Mouse (Mus musculus) liver, embryonic 13.5 days (tissue): ENCODE data around the gene Naa50. TPM values are rescaled to one million over a fixed set of nuclear protein-coding genes. Genes with fewer than 3 reads are reported as not detected.
A peak's percentile ranks its signal among the peaks of the same experiment; 100 is the strongest.

Experiments used
- ATAC-seq: fragments of 200-750 bp; cut with Nextera tagmentation; 2 replicates; pipeline ENCODE4 v1.8.0; 2017; ENCODE audit warnings: low read depth, mild to moderate bottlenecking, moderate number of reproducible peaks, moderate library complexity
- DNase-seq: peaks from one replicate; pipeline ENCODE4 v3.0.0; 2022
- H3K27ac ChIP-seq: fragments of 300-500 bp; sonication (generic); 2 replicates; pipeline ENCODE4 v1.5.1; 2015; ENCODE audit warnings: moderate library complexity, mild to moderate bottlenecking, inconsistent platforms
- H3K27me3 ChIP-seq: fragments of 300-500 bp; sonication (generic); 2 replicates; pipeline ENCODE4 v1.6.1; 2015; ENCODE audit warnings: mild to moderate bottlenecking, inconsistent platforms
- H3K36me3 ChIP-seq: fragments of 300-500 bp; sonication (generic); 2 replicates; pipeline ENCODE4 v1.6.1; 2015; ENCODE audit warnings: mild to moderate bottlenecking, inconsistent platforms
- H3K4me1 ChIP-seq: fragments of 300-500 bp; sonication (generic); replicated peaks from 2 replicates; pipeline ENCODE4 v1.6.1; 2015; ENCODE audit warnings: inconsistent platforms
- H3K4me2 ChIP-seq: fragments of 300-500 bp; sonication (generic); 2 replicates; pipeline ENCODE4 v1.6.1; 2015; ENCODE audit warnings: inconsistent platforms, mild to moderate bottlenecking, moderate library complexity
- H3K4me3 ChIP-seq: fragments of 300-500 bp; sonication (generic); replicated peaks from 2 replicates; pipeline ENCODE4 v1.5.1; 2015; ENCODE audit warnings: mild to moderate bottlenecking, inconsistent platforms
- H3K9ac ChIP-seq: fragments of 300-500 bp; sonication (generic); 2 replicates; pipeline ENCODE4 v1.6.1; 2015; ENCODE audit warnings: mild to moderate bottlenecking, inconsistent platforms
- H3K9me3 ChIP-seq: fragments of 300-500 bp; sonication (generic); replicated peaks from 2 replicates; pipeline ENCODE4 v1.6.1; 2016; ENCODE audit warnings: inconsistent platforms
- WGBS: fragments of 180-500 bp; shearing (Covaris S2); methylation state at CpG from one replicate; pipeline ENCODE4 v1.1.7; 2015; ENCODE audit not compliant: insufficient replicate concordance; 5-methylcytosine and 5-hydroxymethylcytosine counted together
- polyA plus RNA-seq: library from polyadenylated mRNA; unstranded; fragments of >200 nt; fragmentation: Nextera tagmentation; extraction: Ambion mirVana; gene quantifications from 2 replicates; pipeline ENCODE4 v1.2.1, GENCODE M21; 2015

The Naa50 gene
- polyA plus RNA-seq, 1 experiment from 2014 or later = 98.5 TPM

DNA sequence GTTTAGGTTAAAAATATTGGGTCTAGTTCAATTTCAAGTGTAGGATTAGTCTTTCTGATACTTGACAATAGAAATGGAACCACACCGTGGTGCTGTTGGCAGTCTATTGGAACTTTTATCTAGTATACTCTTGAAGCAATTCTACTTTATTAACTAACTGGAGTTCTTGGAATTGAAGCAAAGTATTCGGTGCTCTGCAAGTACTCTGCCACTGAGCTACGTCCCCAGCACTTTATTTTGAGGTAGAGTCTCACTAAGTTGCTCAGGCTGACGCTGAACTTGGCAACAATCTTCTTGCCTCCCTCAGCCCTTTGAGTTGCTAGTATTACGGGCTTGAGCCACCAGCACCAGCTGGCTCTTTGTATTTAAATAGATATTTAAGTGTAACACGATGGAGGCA is 1.9 kb downstream of the Naa50 start:
- Histone ChIP-seq H3K9me3 (no peaks in the 10 kb centered on the region), H3K9ac (peak overlapping the region; percentile 96), H3K36me3 (no peaks in the 10 kb centered on the region), H3K4me3 (peak overlapping the region; percentile 97), H3K27ac (peak overlapping the region; percentile 51), H3K4me1 (peaks cover 42% of the 10 kb centered on the region), H3K27me3 (no peaks in the 10 kb centered on the region), H3K4me2 (peak overlapping the region; percentile 98)
- ATAC-seq (no peak), DNase-seq (no peak)
- WGBS = 39% methylated on average over 6 of the region's 6 CpGs

DNA sequence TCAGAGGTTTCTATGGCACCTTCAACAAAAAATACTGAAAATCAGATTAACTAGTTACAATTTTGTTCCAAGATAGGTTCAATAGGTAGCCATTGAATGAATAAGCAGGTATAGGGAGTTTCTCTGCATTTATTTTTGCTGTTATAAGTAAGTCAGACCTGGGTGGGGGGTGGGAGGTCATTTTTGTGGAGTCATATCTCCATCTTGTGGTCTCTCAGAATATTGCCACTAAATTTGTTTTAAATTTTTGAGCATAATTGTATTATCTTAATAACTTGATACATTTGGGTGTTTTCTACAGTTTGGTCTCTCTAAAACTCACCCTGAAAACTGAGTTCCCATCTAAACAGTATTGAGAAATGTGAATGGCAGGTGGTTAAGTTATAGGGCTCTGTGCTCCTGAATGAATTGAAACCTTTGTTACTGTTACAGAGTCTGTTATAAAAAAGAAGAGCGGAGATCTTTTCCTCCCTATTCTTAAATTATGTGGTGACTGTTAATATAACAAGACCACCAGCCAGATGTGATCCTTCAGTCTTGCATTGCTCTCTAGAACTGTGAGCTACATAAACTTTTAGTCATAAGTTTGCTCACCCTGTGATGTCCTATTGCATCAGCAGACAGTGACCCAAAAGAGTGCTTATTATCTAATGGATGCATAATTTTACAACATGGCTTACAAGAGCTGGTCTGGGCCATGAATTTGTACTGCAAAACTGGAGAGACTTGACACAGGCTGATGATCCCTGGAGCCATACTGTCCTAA is 9.6 kb downstream of the Naa50 start:
- Histone ChIP-seq H3K27me3 (no peaks in the 10 kb centered on the region), H3K36me3 (no peaks in the 10 kb centered on the region), H3K27ac (no peak overlapping the region), H3K4me1 (peaks cover 22% of the 10 kb centered on the region), H3K4me3 (no peak overlapping the region), H3K4me2 (no peak overlapping the region), H3K9me3 (no peaks in the 10 kb centered on the region), H3K9ac (no peak overlapping the region)
- WGBS = 85% methylated on average over 1 of the region's 1 CpGs
- no peak for ATAC-seq
- no peak for DNase-seq

DNA sequence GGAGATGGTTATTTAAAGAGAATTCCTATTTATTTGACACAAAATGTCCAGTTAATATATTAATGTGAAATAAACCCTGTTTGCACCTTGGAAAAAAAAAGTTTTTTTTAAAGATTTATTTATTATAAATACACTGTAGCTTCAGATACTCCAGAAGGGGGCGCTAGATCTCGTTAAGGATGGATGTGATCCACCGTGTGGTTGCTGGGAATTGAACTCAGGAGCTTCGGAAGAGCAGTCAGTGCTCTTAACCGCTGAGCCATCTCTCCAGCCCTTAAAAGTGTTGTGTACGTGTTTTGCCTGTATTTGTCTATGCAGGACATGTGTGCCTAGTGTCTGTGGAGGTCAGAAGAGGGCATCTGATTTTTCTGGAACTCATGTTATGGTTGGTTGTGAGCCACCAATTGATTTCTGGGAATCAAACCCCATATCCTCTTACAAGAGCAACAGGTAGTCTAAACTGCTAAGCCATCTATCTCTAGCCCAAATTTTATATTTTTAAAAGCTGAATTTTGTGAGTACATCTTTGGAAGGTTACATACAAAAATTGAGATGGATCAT is 14.9 kb downstream of the Naa50 start:
- Histone ChIP-seq H3K4me1 (peaks cover 24% of the 10 kb centered on the region), H3K4me3 (no peak overlapping the region), H3K27me3 (no peaks in the 10 kb centered on the region), H3K9ac (no peak overlapping the region), H3K36me3 (peaks cover 21% of the 10 kb centered on the region), H3K4me2 (no peak overlapping the region), H3K27ac (no peak overlapping the region), H3K9me3 (no peaks in the 10 kb centered on the region)
- 49% methylated on average over 6 of the region's 6 CpGs for WGBS
- DNase-seq (no peak), ATAC-seq (no peak)

DNA sequence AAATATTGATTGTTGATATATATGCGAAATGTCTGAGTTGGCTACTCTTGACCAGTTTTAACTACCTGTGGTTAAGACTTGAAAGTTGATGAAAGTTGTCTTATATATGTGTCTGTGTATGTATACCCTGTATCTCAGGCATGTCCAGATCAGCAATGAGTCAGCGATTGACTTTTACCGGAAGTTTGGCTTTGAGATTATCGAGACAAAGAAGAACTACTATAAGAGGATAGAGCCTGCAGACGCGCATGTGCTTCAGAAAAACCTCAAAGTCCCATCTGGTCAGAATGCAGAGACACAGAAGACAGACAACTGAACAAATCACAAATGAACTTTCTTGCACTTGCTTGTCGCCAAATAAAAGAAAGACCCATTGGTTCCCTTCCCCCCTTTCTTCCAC is 19.7 kb downstream of the Naa50 start:
- H3K36me3 ChIP-seq = peaks cover 27% of the 10 kb centered on the region
- WGBS = 42% methylated on average over 7 of the region's 7 CpGs
- H3K4me1 ChIP-seq = peaks cover 13% of the 10 kb centered on the region
- DNase-seq = no peak
- no peak overlapping the region for H3K4me2 ChIP-seq
- H3K27me3 ChIP-seq = no peaks in the 10 kb centered on the region
- H3K27ac ChIP-seq = no peak overlapping the region
- no peak overlapping the region for H3K4me3 ChIP-seq
- no peak overlapping the region for H3K9ac ChIP-seq
- no peaks in the 10 kb centered on the region for H3K9me3 ChIP-seq
- ATAC-seq = no peak

- H3K36me3 ChIP-seq = peaks cover 13% of the 10 kb centered on the region
- 77% methylated on average over 2 of the region's 2 CpGs for WGBS
- DNase-seq (no peak), ATAC-seq (no peak)
- no peaks in the 10 kb centered on the region for H3K9me3 ChIP-seq
- H3K4me3 ChIP-seq = no peak overlapping the region
- no peak overlapping the region for H3K4me2 ChIP-seq
- no peak overlapping the region for H3K27ac ChIP-seq
- no peak overlapping the region for H3K9ac ChIP-seq
- H3K4me1 ChIP-seq = peaks cover 6% of the 10 kb centered on the region; the same call in 1 of the 2 replicates
- H3K27me3 ChIP-seq = no peaks in the 10 kb centered on the region
Observed at GRCm38 (mm10) chr16:44163831-44164230, 24.2 kb downstream of the Naa50 start.

GRCm38 (mm10) chr16:44165182-44165581 is 25.6 kb downstream of the Naa50 start:
- ATAC-seq (peak; percentile 51), DNase-seq (no peak)
- H3K4me2 ChIP-seq = no peak overlapping the region
- H3K9me3 ChIP-seq = no peaks in the 10 kb centered on the region
- H3K4me3 ChIP-seq = no peak overlapping the region
- H3K9ac ChIP-seq = no peak overlapping the region
- WGBS = 51% methylated on average over 3 of the region's 3 CpGs
- H3K27me3 ChIP-seq = no peaks in the 10 kb centered on the region
- H3K4me1 ChIP-seq = 0 out of 2 replicates have a peak, but pooled peaks cover 3% of the 10 kb centered on the region
- no peak overlapping the region for H3K27ac ChIP-seq
- H3K36me3 ChIP-seq = peaks cover 2% of the 10 kb centered on the region

DNA sequence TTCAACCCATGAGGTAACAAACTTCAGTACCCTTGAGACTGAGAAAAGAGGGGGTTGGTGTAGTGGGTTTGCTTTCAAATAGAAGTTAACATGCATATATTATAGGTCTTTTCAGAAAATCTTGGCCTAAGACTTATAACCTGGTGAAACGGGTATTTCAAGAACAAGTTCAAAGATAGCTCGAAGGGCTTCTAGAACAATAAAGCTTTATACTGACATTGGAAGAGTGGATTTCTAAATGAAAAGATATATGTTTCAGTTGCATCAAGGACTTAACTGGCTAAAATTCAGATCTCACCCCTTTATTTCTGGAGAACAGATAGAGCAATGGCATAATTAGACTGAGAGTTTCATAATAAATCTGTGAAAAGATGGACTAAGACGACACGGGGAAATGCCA is 29.4 kb downstream of the Naa50 start:
- no peak overlapping the region for H3K9ac ChIP-seq
- no peak for DNase-seq
- H3K4me3 ChIP-seq = no peak overlapping the region
- H3K9me3 ChIP-seq = no peaks in the 10 kb centered on the region
- H3K4me2 ChIP-seq = no peak overlapping the region
- H3K27me3 ChIP-seq = no peaks in the 10 kb centered on the region
- H3K36me3 ChIP-seq = no peaks in the 10 kb centered on the region
- ATAC-seq = no peak
- WGBS = 75% methylated on average over 4 of the region's 4 CpGs
- H3K4me1 ChIP-seq = peaks cover 11% of the 10 kb centered on the region
- no peak overlapping the region for H3K27ac ChIP-seq

DNA sequence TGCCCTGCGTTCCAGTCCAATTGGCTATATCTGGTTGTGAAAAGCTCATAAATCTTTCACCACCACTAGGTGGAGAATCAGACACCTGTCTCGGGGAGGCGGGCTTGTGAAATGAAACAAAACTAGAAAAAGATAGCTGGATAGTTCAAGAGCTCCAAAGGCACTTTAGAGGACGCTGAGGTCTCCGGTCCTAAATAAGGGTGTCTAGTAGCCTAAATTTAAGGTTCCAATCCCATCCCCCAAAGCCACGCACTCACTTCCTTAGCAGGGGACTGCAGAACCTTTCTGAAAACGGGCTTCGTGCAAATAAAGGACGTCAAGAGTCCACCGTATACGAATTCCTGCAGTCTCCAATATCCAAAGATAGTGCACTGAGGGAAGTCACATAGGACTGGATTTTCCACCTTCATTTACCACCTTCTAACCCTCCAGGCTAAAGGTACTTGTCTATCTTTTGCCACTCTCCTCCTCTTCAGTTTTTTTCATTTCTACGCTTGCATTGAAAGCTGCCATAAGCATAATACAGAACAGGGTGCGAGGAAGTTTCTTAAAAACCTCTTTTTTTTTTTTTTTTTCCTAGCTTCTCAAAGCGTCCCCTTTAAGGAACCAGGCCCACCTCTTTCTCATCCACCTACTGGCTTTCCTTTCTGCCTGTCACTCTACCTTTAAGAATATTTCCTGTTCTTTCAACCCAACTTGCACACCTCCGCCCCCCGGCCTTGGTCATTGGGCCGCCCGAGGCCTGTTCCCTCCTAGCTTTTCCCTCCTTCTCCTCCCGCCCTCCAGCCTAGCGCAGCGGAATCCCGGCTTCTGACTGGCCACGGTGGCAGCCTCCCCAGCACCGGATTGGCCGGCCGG is 32.9 kb downstream of the Naa50 start:
- peak overlapping the region; percentile 93 for H3K27ac ChIP-seq
- WGBS = under 1% methylated on average over 26 of the region's 26 CpGs
- ATAC-seq = peak; percentile 98

GRCm38 (mm10) chr16:44173155-44173941 is 33.7 kb downstream of the Naa50 start, which contains the start of gene Usf3:
Gene Usf3, plus strand, starts transcription at chr16:44173246.
- peak within 1 kb of the TSS; percentile 99 for H3K4me3 ChIP-seq
- H3K9ac ChIP-seq = peak within 1 kb of the TSS; percentile 98
- peak within 1 kb of the TSS; percentile 93 for H3K27ac ChIP-seq
- DNase-seq (peak; percentile 46), ATAC-seq (peak; percentile 56)
- peak within 1 kb of the TSS; percentile 84 for H3K4me2 ChIP-seq
- WGBS = under 1% methylated on average over 63 of the region's 77 CpGs
- no peaks in the 10 kb centered on the region for H3K36me3 ChIP-seq
- H3K4me1 ChIP-seq = peaks cover 48% of the 10 kb centered on the region
- H3K27me3 ChIP-seq = no peaks in the 10 kb centered on the region
- no peaks in the 10 kb centered on the region for H3K9me3 ChIP-seq

More for the DNA sequence above, 32.9 kb downstream of the Naa50 start:
- Histone ChIP-seq H3K4me1 (peaks cover 43% of the 10 kb centered on the region), H3K4me3 (peak overlapping the region; percentile 99), H3K36me3 (no peaks in the 10 kb centered on the region), H3K9me3 (no peaks in the 10 kb centered on the region), H3K4me2 (peak overlapping the region; percentile 84), H3K27me3 (no peaks in the 10 kb centered on the region), H3K9ac (peak overlapping the region; percentile 98)
- peak; percentile 99 for DNase-seq

DNA sequence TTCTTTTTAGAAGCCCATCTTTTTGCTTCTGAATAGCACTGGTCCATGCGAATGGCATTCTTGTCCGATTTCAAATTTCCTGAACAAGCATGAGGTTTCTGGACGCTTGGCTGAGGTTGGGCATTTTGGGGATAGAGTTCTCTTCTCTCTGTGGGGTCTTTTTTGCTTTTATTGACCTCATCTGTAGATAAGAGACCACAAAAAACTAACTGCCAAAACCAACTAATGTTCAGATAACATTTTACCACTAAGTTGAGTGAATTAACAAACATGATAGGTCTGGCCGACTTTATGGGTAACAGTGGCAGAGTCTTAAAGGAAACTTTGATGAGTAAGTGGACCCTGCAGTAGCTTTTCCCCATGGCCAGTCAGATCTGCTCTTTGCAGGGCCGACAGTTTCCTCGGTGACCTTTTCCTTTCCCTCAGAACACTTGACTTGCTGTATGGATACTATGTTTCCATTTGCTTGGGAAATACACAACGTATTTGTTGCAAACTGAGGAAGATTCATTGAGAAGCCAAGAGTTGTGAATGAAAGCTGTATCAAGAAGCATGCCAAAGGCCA is 34.4 kb downstream of the Naa50 start:
- H3K9me3 ChIP-seq = no peaks in the 10 kb centered on the region
- peak overlapping the region; percentile 98 for H3K9ac ChIP-seq
- ATAC-seq = no peak
- no peak for DNase-seq
- WGBS = 5% methylated on average over 7 of the region's 7 CpGs
- H3K4me3 ChIP-seq = peak overlapping the region; percentile 99
- H3K27me3 ChIP-seq = no peaks in the 10 kb centered on the region
- H3K36me3 ChIP-seq = peaks cover 4% of the 10 kb centered on the region; the same call in 1 of the 2 replicates
- peak overlapping the region; percentile 93 for H3K27ac ChIP-seq
- H3K4me1 ChIP-seq = peaks cover 55% of the 10 kb centered on the region
- peak overlapping the region; percentile 84 for H3K4me2 ChIP-seq
